Comparison of ENCODE assay signal across 8 mouse cellular contexts in the genomic region with DNA sequence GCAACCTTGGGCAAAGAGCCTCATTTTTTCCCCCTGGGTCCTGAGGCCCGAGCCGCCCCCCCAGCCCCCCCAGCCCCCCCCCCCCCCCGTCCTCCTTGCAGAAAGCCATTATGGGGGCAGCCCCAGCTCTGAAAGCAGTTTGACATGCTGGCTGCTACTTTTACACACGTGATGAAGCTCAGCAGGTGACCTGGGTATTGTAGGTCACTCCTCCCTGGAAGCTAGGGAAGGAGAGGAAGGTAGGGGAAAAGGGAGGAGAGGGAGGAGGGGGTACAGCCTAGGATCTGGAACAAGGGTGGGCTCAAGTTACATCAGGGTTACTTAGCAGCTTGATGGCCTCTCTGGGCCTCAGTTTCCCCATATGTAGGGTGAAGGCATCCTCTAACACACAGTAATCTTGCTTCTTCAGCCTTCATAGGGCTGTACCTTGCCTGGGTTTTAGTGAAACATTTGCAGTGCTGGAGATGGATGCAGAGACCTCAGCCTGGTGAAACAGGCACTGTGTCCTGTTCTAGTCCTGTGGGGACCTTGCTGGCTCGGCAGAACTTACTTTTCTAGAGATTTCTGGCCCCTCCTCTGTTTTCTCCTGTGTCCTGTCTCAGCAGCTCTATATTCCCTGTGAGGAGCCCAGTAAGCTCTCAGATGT.
DNase-seq lines count a peak whose midpoint lies in the region; ATAC-seq lines count a peak whose summit lies in the region.
"Had no signal": no experiment of that assay in that cellular context is flagged by ENCODE, and none has a peak within 500 bp of the region (broad histone marks: within the 10 kb centered on the region; RNA-seq: fewer than 3 reads in every experiment).

No protein-coding gene starts in this region.

- H3K4me3 ChIP-seq in heart, embryonic 16.5 days (ENCODE audit: low read length): no peak overlapping the region
- H3K4me3 ChIP-seq in embryonic facial prominence, embryonic 14.5 days (ENCODE audit: low read depth, low read length): no peak overlapping the region
- no peak overlapping the region for H3K4me3 ChIP-seq in hindbrain, embryonic 12.5 days
- H3K4me3 ChIP-seq in midbrain, embryonic 14.5 days (replicated peaks; ENCODE audit: low read depth, low read length): no peak overlapping the region

- H3K27ac ChIP-seq in heart, embryonic 16.5 days (ENCODE audit: low read length): peak overlapping the region; percentile 5; the same call in 1 of the 2 replicates
- peak overlapping the region; percentile 74 for H3K27ac ChIP-seq in embryonic facial prominence, embryonic 14.5 days (replicated peaks; ENCODE audit: low read depth, low read length)
- peak overlapping the region; percentile 94 for H3K27ac ChIP-seq in hindbrain, embryonic 12.5 days
- H3K27ac ChIP-seq in midbrain, embryonic 14.5 days (replicated peaks; ENCODE audit: low read depth, low read length): peak overlapping the region; percentile 73

- no peak overlapping the region for H3K4me2 ChIP-seq in heart, embryonic 16.5 days (ENCODE audit: low read depth, low read length)
- H3K4me2 ChIP-seq in embryonic facial prominence, embryonic 14.5 days (ENCODE audit: low read depth, low read length): peak overlapping the region; percentile 10; the same call in 1 of the 2 replicates
- peak overlapping the region; percentile 25; the same call in 1 of the 2 replicates for H3K4me2 ChIP-seq in hindbrain, embryonic 12.5 days (replicated peaks)
- peak overlapping the region; percentile 4; the same call in 1 of the 2 replicates for H3K4me2 ChIP-seq in midbrain, embryonic 14.5 days (ENCODE audit: low read length)

- H3K4me1 ChIP-seq in heart, embryonic 16.5 days (ENCODE audit: control insufficient read depth, insufficient read depth, low read length): peaks cover 13% of the 10 kb centered on the region
- peaks cover 21% of the 10 kb centered on the region for H3K4me1 ChIP-seq in embryonic facial prominence, embryonic 14.5 days (ENCODE audit: control insufficient read depth, insufficient read depth, low read length)
- H3K4me1 ChIP-seq in hindbrain, embryonic 12.5 days: peaks cover 35% of the 10 kb centered on the region
- H3K4me1 ChIP-seq in midbrain, embryonic 14.5 days (ENCODE audit: control insufficient read depth, insufficient read depth, low read length): peaks cover 18% of the 10 kb centered on the region

- no peaks in the 10 kb centered on the region; the same call in 1 of the 2 replicates for H3K9me3 ChIP-seq in heart, embryonic 16.5 days (replicated peaks; ENCODE audit: control insufficient read depth, low read length)
- H3K9me3 ChIP-seq in embryonic facial prominence, embryonic 14.5 days (ENCODE audit: control insufficient read depth, low read length): no peaks in the 10 kb centered on the region
- no peaks in the 10 kb centered on the region for H3K9me3 ChIP-seq in hindbrain, embryonic 12.5 days (replicated peaks)
- H3K9me3 ChIP-seq in midbrain, embryonic 14.5 days (ENCODE audit: control insufficient read depth, low read length): no peaks in the 10 kb centered on the region

- WGBS in heart, embryonic 16.5 days: 21% methylated on average over 3 of the region's 5 CpGs
- 8% methylated on average over 2 of the region's 5 CpGs for WGBS in embryonic facial prominence, embryonic 14.5 days
- WGBS in hindbrain, embryonic 12.5 days: 2% methylated on average over 2 of the region's 5 CpGs
- WGBS in midbrain, embryonic 14.5 days: 2% methylated on average over 5 of the region's 5 CpGs

- H3K36me3 ChIP-seq in heart, embryonic 16.5 days (ENCODE audit: control insufficient read depth, insufficient read depth): no peaks in the 10 kb centered on the region
- H3K36me3 ChIP-seq in embryonic facial prominence, embryonic 14.5 days (ENCODE audit: control insufficient read depth, insufficient read depth, low read length): no peaks in the 10 kb centered on the region
- no peaks in the 10 kb centered on the region for H3K36me3 ChIP-seq in hindbrain, embryonic 12.5 days
- no peaks in the 10 kb centered on the region for H3K36me3 ChIP-seq in midbrain, embryonic 14.5 days (ENCODE audit: control insufficient read depth, insufficient read depth, low read length)

- H3K27me3 ChIP-seq in heart, embryonic 16.5 days (ENCODE audit: control insufficient read depth, insufficient read depth, low read length): peaks cover 8% of the 10 kb centered on the region
- no peaks in the 10 kb centered on the region for H3K27me3 ChIP-seq in embryonic facial prominence, embryonic 14.5 days (replicated peaks; ENCODE audit: control insufficient read depth, insufficient read depth, low read length)
- no peaks in the 10 kb centered on the region for H3K27me3 ChIP-seq in hindbrain, embryonic 12.5 days
- no peaks in the 10 kb centered on the region for H3K27me3 ChIP-seq in midbrain, embryonic 14.5 days (ENCODE audit: control insufficient read depth, insufficient read depth, low read length)

- ATAC-seq in heart, embryonic 16.5 days (replicated peaks; ENCODE audit: extremely low read depth, insufficient read depth, low FRiP score): no peak
- peak; percentile 45 for ATAC-seq in embryonic facial prominence, embryonic 14.5 days (ENCODE audit: low read depth)
- peak; percentile 53 for ATAC-seq in hindbrain, embryonic 12.5 days (ENCODE audit: low FRiP score)
- peak; percentile 41; the same call in 1 of the 2 replicates for ATAC-seq in midbrain, embryonic 14.5 days (ENCODE audit: low FRiP score, low TSS enrichment)

- no peak overlapping the region for H3K9ac ChIP-seq in heart, embryonic 16.5 days (ENCODE audit: low read length)
- 0 out of 2 replicates have a peak overlapping the region, but pooled peaks have one; percentile 14 for H3K9ac ChIP-seq in embryonic facial prominence, embryonic 14.5 days (ENCODE audit: low read depth, low read length)
- H3K9ac ChIP-seq in hindbrain, embryonic 12.5 days: 0 out of 2 replicates have a peak overlapping the region, but pooled peaks have one; percentile 29
- H3K9ac ChIP-seq in midbrain, embryonic 14.5 days (replicated peaks; ENCODE audit: low read length): peak overlapping the region; percentile 34; the same call in 1 of the 2 replicates

- DNase-seq in heart, adult 9 months (ENCODE audit: low spot score in 2 of 2): no peak
- DNase-seq in embryonic facial prominence, embryonic 14.5 days (ENCODE audit: low spot score): no peak
- no peak for DNase-seq in midbrain, embryonic 14.5 days
- DNase-seq in thymus, postnatal 36 days: no peak
- no peak for DNase-seq in thymus, postnatal 25 days
- DNase-seq: thymus, adult 2 months had no signal

Comparison
In these comparisons a context has a peak if more than half of its experiments do, and no peak if none do; other contexts are left out.
1. H3K27ac ChIP-seq: peak in every context shown above with its lines; median percentile 94 in hindbrain, embryonic 12.5 days; 74 in embryonic facial prominence, embryonic 14.5 days; 73 in midbrain, embryonic 14.5 days; 5 in heart, embryonic 16.5 days.